Mouse (Mus musculus) lung, postnatal 10 days (tissue): Measurements from ENCODE around the gene Cdc6.
A peak's percentile ranks its signal among the peaks of the same experiment; 100 is the strongest.

Experiments
- DNase-seq: peaks from one replicate; pipeline ENCODE4 v3.0.0; 2021

Cdc6 gene

GRCm38 (mm10) chr11:98962421-98963095, 55.0 kb downstream of the Cdc6 start:
- DNase-seq: no peak

- peak; percentile 96 for DNase-seq
Measured at GRCm38 (mm10) chr11:98963191-98964021, 55.8 kb downstream of the Cdc6 start.

- DNase-seq: no peak
Measured at GRCm38 (mm10) chr11:98964201-98964615, 56.6 kb downstream of the Cdc6 start.

GRCm38 (mm10) chr11:98964616-98965415, 57.2 kb downstream of the Cdc6 start:
- no peak for DNase-seq

GRCm38 (mm10) chr11:98965416-98966077, 57.9 kb downstream of the Cdc6 start:
- DNase-seq: no peak

GRCm38 (mm10) chr11:98966499-98967141, 59.0 kb downstream of the Cdc6 start:
- DNase-seq: peak; percentile 90

GRCm38 (mm10) chr11:98968079-98968478, 60.5 kb downstream of the Cdc6 start:
- no peak for DNase-seq

GRCm38 (mm10) chr11:98968716-98969495, 61.3 kb downstream of the Cdc6 start:
- DNase-seq: no peak

- DNase-seq: no peak
Measured at GRCm38 (mm10) chr11:98969496-98969927, 61.9 kb downstream of the Cdc6 start.

GRCm38 (mm10) chr11:98970191-98970925, 62.8 kb downstream of the Cdc6 start:
- no peak for DNase-seq

GRCm38 (mm10) chr11:98971316-98972031, 63.9 kb downstream of the Cdc6 start:
- DNase-seq: peak; percentile 80

- DNase-seq: peak; percentile 92
Measured at GRCm38 (mm10) chr11:98972215-98972614, 64.6 kb downstream of the Cdc6 start.

- no peak for DNase-seq
Measured at GRCm38 (mm10) chr11:98972801-98973360, 65.3 kb downstream of the Cdc6 start.
